Mouse (Mus musculus) gastrocnemius, adult 8-10 months (tissue): Measurements from ENCODE around the gene Erc2. TPM values are rescaled to one million over a fixed set of nuclear protein-coding genes. Genes with fewer than 3 reads are reported as not detected.

Experiments
- DNase-seq, 2 experiments: peaks; one replicate each; pipeline ENCODE4 v3.0.0; 2022; ENCODE audit warnings: low spot score in 2 of 2
- total RNA-seq, 4 experiments: library from RNA; stranded (reverse); gene quantifications; 2 replicates each; pipeline ENCODE4 v1.2.4; 2022

Gene Erc2
- total RNA-seq, 4 experiments from 2014 or later: 0.19 to 0.70 (median 0.36) TPM; not detected in 1

GRCm38 (mm10) chr14:27667016-27667852 is 45.0 kb downstream of the Erc2 start:
- no peak for DNase-seq

DNA sequence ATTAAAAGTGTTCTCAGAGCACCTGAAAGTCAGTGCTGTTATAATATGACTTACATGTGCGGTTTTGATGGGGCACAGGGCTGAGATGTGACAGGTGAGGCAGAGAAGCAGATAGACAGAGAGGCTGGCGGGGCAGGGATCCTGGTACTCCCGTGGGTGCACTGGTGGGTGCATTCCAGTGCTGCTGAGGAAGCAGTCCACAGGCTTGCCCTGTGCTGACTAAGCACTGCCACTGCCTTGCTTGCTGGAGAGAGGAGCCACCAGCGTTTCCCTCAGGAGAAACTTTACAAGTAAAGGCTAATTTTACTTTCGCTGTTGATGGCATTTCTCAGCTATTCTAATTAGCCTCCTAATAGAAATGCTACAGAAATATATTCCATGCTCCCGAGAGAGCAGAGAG is 45.9 kb downstream of the Erc2 start:
- no peak for DNase-seq

DNA sequence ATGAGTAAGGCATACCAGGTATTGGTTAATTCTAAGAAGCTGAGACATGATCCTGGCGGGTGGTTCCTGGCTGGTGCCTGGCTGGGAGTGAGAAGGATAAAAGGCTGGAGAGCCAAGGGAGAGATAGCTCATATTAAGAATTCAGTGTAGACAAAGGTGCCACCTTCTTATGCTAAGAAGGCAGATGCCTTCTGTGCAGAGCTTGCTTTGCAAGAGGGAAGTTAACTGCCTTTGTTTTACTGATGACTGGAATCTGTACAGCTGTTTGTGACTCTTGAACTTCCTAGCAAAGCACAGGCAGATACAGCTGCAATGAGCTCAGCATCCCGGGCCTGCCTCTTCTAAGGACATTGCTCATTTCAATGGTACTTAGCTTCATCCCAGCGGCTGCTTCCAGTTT is 47.7 kb downstream of the Erc2 start:
- DNase-seq: no peak

GRCm38 (mm10) chr14:27672761-27673160 is 50.5 kb downstream of the Erc2 start:
- no peak for DNase-seq

DNA sequence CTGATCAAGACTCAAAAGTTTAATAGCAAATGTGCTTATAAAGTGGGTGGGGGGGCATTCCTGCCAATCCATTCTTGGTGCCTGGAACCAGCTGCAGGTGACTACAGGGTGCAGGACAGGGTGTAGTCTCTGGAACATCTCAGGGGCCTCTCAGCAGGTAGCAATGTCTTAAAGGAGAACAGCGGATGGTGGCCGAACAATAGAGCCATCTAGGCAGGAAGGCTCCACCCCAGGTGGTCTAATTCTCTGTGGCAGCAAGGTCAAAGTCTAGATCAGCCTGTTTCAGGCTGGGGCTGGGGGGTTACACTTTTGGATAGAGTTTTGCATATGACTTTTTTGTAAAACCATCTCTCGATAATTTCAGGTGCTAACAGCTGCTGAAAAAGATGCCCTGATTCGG is 51.9 kb downstream of the Erc2 start:
- no peak for DNase-seq

- no peak for DNase-seq
These were observed 52.3 kb downstream of the Erc2 start for GRCm38 (mm10) chr14:27674561-27674960.

- DNase-seq: no peak
These were observed 52.8 kb downstream of the Erc2 start for GRCm38 (mm10) chr14:27675071-27675470.

GRCm38 (mm10) chr14:27682368-27683052 is 60.3 kb downstream of the Erc2 start:
- DNase-seq: no peak

DNA sequence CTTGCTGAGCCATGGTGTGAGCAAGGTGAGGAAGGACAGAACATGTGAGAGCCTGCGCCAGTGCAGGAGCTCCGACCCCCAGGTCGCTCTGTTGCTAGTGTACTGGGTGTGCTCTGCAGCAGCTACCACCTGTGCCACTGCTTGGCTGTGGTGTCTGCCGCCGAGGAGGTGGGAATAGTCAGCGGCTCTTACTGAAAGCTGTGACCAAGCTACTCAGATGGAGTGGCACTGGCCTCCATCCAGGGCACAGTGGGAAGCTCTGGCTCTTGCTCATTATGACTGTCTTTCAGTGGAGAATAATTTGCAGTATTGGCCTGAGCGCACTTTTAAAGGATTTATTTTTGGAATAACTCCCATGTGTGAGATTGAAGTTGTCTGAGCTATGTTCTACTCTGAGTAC is 73.6 kb downstream of the Erc2 start:
- no peak for DNase-seq

DNA sequence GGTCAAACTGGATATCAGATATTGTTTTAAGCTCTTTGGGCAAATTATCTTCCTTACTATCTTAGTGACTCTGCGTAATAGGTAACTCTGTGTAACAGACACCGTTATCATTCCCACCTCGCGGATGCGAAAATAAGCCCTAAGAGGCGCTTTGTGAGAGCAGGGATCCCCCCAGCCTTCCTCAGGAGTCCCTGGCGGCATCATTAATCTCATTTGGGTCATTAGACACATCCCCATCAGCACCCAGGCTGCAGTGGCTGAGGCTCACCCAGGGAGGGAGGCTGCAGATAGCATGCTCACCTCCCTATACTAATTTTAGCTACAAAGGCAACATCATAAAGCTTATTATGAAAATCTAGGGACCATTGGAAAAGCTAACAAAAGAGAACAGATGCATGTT is 95.1 kb downstream of the Erc2 start:
- DNase-seq: no peak

DNA sequence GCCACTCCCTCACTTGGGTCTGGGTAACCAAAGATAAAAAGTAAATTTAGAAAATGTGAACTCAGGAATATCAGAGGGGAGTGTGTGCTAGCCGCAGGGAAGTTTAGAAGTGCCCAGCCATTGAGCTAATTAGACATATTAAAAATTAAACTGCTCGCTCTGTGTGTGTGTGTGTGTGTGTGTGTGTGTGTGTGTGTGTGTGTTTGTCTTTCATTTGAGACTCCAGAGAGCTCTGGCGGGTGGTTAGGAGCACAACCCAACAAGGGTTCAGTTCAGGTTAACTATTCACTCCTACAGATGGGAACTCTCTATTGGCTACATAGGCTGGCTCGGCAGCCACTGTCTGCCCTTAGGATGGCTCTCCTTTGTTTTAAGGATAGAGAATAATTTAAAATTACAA is 97.4 kb downstream of the Erc2 start:
- DNase-seq: no peak

GRCm38 (mm10) chr14:27720944-27721343 is 98.7 kb downstream of the Erc2 start:
- no peak for DNase-seq

DNA sequence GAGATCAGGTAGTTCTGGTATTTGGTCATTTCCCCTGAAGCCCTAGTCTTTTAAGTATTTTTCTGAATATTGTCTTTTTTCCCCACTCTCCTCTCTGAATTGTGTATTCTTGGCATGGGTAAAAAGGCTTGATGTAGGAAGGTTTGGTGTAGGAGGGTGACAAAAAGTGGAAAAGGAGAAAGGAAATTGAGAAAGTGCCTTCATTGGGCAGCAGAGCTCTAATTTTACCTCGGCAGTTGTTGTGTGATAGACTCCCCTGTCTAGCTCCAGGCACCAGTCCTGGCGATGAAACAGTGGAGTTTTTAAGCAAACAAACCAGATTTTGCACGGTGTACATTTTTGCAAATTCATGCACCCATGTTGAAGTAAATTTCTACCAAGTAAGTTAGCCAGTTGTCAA is 99.5 kb downstream of the Erc2 start:
- no peak for DNase-seq

GRCm38 (mm10) chr14:27727541-27727940 is 105.3 kb downstream of the Erc2 start:
- no peak for DNase-seq

DNA sequence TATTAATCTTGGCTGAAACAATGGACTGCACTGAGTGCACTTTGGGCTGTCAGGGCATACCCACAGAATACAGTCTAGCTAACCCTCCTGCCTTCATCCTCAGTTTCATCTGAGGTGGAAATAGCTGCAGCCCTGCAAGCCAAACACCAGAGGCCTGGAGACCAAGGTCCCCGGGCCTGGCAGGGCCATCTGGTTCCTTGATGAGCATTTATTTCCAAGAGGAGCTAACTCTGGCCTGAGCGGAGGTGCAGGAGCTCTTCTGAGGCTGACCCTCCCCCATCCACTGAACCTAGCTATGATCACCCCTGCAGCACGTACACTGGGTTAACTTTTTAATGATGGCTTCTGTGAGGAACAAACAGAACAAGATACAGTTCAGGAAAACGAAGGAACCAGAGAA is 108.9 kb downstream of the Erc2 start:
- DNase-seq: no peak

DNA sequence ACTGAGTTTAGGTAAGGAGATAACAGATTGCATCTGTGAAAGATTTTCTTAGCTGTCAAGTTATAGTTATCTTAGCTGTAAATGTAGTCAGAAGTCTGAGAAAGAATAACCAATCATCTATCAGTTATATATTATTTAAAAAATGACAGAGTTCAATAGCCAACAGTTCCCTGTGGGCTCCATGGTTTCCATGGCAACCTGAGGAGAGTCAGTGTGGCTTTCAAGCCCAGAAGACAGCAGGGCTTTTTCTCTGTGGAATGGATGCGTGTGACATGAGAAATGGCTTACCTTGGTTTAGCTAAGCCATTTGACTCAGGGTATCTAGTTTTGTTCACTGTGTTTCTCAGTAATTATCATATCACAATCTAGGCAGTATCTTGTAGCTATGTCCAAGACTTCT is 117.2 kb downstream of the Erc2 start:
- no peak for DNase-seq

GRCm38 (mm10) chr14:27741248-27741916 is 119.2 kb downstream of the Erc2 start:
- DNase-seq: peak in 1 of 2 experiments; percentile 13

DNA sequence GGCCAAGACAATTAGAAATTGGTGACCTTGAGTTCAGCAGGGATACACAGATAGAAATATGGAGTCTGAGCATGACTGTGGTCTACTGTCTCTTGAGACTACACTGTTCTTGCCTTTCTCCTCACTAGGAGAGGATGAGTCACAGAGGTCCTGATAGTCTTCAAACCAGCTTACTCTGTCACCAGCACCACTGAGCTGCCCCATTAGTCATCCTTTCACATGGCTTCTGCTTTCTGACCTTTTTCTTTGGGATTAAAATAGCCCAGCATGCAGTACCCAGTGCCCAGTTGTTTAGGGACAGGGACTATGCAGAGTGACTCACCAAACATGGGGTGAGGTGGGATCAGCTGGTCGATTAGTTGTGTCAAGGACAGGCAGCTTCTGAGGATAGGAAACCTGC is 132.1 kb downstream of the Erc2 start:
- DNase-seq: no peak

DNA sequence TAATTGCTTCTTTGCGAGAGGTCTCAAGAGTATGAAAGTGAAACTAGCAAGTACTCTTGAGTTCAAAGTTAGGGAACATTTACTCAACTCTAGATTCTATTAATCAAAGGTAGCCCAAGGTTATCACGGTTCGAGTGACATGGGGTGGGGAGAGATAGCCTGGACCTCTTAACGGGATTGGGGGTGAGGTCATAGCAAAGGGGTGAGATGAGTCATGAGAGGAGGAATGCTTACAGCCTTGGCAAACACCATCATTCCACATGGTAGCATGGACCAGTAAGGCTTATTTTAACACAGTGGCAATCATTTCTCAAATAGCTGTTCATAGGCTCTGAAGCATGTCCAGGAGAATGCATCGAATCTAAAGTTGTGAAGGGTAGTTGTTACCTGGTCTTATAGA is 134.7 kb downstream of the Erc2 start:
- no peak for DNase-seq

DNA sequence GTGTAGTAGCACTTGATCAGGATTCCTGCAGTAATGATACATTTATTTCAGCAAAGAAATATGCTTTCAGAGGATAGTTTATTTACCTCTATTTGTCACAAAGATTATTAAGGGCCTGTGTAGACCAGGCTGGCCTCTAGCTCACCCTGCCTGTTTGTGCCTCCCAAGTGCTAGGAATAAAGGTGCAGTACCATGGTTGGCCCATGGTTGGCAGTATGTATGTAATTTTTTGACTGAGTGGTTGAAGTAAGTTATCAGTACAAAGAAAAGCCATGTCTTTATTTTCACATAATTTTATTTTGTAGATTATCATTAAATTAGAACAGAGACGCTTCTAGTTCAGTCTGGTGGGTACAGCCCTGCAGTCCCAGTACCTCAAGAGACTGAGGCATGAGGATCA is 136.0 kb downstream of the Erc2 start:
- no peak for DNase-seq

DNA sequence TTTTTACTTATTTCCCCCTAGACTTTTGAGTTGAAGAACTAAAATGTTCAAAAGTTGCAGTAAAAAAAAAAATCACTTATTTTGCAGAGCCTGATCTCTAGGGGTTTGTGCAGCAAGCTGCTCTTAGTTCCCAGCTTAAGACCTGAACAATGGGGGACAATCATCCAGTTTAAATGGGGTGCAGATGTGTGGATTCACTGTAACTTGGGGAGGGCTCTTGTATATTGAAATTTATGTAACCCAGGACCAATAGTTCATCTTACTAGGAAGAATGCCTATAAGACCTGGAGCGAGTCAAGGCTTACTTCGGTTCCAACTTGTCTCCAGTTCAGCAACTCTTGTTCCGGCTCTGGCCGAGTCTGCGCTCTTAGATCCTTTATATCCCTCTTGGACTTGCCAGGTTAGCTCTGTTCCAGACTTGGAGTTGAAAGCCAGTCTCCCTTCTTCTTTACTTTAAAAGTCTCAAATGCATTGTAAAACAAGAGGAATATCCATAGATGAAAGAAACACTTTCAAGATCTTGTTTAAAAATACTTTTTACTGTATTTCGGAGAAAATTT is 136.9 kb downstream of the Erc2 start:
- DNase-seq: no peak

DNA sequence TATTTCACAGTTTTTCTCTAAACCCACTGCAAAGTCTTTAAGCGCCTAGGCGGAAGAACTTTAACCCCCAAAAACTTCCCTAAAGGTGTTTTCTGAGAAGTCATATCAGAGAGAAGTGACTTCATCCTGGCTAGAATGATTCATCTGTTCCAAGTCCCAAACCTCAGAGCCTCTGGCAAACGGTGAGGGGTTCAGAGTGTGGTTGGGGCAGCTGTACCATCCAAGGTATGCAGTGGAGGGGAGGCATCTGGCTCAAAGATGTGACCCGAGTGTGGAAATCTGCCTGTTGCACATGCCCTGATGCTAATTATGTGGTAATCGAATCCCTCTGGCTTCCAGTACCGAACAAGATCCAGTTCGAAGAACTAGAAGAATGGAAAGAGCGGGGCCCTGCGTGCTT is 137.8 kb downstream of the Erc2 start:
- no peak for DNase-seq
